Mouse (Mus musculus) G1E (cell line): ENCODE measurements around the gene Thap7.

Source experiments
- CTCF ChIP-seq: IDR thresholded peaks from 2 replicates; pipeline ENCODE4 v1.5.1; 2012; ENCODE audit warnings: low read depth, low read length, inconsistent platforms, mixed read lengths
- GATA1 ChIP-seq: IDR thresholded peaks from 2 replicates; pipeline ENCODE4 v1.6.1; 2012; ENCODE audit warnings: borderline replicate concordance, low read length, inconsistent platforms, mixed read lengths
- POLR2AphosphoS5 ChIP-seq: IDR thresholded peaks from 2 replicates; pipeline ENCODE4 v1.6.1; 2012; ENCODE audit warnings: low read depth, low read length, inconsistent platforms; ENCODE audit not compliant: insufficient replicate concordance
- TAL1 ChIP-seq: conservative IDR thresholded peaks from 2 replicates; pipeline ENCODE4 v1.6.1; 2012; ENCODE audit warnings: low read depth, low read length, inconsistent platforms, mixed read lengths

DNA sequence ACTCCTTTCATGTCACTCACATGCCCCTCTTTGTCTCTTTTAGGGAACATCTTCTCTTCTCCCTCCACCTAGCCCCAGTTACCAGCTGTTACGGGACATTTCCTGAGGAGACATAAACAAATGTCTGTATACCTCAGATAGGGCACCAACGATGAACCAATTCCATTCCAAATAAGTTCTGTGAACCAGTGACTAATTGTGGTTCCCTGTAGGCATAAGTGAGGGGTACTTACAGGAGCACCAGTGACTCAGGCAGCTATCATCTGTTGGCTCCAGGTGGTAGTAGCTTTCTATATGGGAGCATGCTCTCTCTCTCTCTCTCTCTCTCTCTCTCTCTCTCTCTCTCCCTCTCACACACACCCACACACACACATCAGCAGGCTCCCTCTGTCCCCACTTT is 33.3 kb upstream of the Thap7 start:
- TF ChIP-seq CTCF, result no peak
- no peak for TF ChIP-seq TAL1
- TF ChIP-seq GATA1, result no peak
- TF ChIP-seq POLR2AphosphoS5, result no peak
